Mouse (Mus musculus): Measurements from ENCODE around the gene 1700001C19Rik.

- TF ChIP-seq CTCF (IDR thresholded peaks at IDR 0.05; ENCODE audit: extremely low read depth, insufficient read depth, insufficient read length, insufficient replicate concordance) (no peak), POLR2A (IDR thresholded peaks at IDR 0.05; ENCODE audit: low read depth, low read length) (no peak)
Observed at GRCm38 (mm10) chr17:47469642-47470041, 32.5 kb upstream of the 1700001C19Rik start.

Data from spleen, adult 2 months (tissue).